Mouse (Mus musculus) right cerebral cortex, postnatal 10 days (tissue): Measurements from ENCODE around the gene Lingo4.

Experiments used
- DNase-seq, 2 experiments: peaks; one replicate each; pipeline ENCODE4 v3.0.0; 2021; ENCODE audit warnings: low spot score in 2 of 2

Lingo4 gene

DNA sequence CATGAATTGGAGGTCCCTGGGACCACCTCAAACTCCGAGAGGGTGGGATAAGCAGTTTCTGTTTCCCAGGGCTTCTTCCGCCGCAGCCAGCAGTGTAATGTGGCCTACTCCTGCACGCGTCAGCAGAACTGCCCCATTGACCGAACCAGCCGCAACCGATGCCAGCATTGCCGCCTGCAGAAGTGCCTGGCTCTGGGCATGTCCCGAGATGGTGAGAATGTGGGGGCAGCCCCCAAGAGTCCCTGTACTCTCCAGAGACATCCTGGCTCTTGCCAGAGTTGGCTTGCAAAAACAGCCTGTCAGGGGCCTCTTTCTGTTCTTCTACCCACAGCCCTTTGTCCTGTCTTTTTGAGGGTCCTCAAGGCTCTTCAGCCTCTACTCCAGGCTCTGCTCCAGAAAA, 10.9 kb upstream of the Lingo4 start:
- DNase-seq = no peak

DNA sequence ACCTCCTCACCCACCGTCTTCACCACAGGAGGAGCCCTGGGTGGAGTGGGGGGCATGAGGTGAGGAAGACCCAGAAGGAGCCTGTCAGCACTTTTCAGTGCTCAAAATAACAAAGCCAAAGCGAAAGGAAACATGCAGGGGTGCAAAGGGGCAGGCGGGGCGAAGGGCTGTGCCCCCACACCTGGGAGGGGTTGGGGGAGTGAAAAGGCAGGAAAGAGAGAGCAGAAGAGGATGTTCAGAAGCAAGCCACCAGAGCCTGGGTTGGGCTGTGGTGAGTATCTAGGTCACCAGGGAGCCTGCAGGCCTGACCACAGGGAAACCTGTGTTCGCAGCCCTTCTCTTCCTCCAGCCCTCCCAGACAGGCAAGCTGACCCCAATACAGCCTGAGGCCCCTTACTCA, 10.3 kb upstream of the Lingo4 start:
- no peak for DNase-seq

DNA sequence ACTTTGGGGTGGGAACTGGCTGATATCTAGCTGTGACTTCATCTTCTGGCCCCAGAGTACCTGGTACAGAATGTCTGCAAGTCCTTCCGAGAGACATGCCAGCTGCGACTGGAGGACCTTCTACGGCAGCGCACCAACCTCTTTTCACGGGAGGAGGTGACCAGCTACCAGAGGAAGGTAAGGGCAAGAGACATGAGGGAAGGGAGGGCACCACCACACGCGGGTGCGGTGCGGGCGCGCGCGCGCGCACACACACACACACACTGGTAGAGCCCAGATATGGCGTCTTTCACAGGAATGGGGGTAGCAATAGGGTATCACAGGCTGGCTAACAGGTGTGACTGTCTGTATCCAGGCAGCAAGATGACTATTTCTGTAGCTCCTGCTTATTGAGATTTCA, 8.9 kb upstream of the Lingo4 start:
- DNase-seq = no peak

DNA sequence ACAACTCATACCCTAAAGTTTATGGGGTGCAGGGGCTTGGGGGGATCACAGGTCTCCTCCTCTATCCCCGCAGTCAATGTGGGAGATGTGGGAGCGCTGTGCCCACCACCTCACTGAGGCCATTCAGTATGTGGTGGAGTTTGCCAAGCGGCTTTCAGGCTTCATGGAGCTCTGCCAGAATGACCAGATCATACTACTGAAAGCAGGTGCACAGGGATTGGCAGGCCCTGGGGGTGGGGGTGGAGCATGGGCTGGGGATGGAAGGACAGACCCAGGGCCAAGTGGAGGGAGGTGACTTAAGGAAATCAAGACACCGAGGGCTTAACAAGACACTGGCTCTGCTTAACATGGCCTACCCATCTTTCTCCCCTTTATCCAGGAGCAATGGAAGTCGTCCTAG, 7.3 kb upstream of the Lingo4 start:
- DNase-seq = no peak

DNA sequence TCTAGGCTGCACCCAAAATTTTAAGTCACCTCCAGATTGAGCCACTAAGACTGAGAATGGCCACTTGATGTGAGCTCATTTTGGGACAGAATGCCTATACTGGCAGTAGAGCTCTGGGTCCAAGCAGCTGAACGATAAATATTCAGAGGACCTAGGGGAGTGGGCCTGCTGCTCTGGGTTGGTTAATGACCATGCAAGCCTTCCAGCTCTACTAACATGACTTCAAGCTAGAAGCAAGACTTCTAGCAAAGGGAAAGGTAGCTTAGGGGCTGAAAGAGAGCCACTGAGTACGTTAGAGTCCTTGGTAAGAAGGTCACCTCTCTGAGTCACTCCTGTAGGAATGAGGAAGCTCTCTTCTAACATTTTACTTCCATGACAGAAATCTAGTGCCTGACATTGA, 6.2 kb upstream of the Lingo4 start:
- DNase-seq = no peak

DNA sequence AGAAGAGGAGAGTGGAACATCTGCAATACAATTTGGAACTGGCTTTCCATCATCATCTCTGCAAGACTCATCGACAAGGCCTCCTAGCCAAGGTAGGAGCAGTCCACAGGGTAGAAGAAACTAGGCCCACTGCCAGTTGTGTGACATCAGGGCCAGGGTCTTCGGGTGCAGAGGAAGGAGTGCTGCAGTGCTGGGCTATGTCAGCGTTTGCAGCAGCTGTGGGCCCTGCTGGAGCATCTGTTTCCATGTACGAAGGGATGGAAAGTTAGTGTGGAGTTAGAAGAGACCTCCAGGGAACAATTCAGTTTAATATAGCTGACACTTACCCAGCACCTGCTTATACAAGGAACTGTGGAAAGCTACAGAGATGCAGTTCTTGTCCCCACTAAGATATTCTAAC, 5.3 kb upstream of the Lingo4 start:
- no peak for DNase-seq

DNA sequence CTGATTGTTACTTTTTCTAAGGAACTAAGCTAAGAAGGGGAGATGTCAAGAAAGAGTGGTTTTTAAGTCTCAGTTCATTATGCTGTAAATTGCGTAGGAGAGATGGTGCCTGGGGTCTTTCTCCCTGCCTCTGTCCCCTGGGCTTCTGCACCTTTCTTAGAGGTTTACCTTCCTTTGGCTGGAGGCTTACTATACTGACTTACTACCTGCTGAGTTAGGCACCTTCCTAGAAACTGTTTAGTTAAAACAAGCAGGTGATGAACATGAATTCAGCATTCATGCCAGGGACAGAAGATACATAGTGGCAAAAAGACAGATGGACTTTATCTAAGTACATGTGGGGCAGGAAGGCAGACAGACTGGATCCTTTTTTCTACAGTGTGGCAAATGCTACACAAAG, 2.0 kb upstream of the Lingo4 start:
- no peak for DNase-seq

DNA sequence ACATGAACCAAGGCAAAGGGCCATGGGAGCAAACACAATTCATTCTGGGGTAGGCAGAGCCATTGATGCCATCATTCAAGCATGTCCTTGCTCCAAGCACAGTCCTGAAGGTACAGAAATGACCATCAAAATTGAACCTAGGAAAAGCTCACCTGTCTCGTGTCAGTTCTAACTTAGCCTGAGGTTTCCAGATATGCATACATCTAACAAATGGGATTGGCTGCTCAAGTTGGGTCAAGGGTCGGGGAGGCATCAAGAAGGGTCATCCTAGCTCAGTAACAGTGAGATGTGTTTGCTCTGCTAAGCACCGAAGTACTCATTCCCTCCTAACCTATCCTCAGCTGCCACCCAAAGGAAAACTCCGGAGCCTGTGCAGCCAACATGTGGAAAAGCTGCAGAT, 1.5 kb upstream of the Lingo4 start:
- no peak for DNase-seq

DNA sequence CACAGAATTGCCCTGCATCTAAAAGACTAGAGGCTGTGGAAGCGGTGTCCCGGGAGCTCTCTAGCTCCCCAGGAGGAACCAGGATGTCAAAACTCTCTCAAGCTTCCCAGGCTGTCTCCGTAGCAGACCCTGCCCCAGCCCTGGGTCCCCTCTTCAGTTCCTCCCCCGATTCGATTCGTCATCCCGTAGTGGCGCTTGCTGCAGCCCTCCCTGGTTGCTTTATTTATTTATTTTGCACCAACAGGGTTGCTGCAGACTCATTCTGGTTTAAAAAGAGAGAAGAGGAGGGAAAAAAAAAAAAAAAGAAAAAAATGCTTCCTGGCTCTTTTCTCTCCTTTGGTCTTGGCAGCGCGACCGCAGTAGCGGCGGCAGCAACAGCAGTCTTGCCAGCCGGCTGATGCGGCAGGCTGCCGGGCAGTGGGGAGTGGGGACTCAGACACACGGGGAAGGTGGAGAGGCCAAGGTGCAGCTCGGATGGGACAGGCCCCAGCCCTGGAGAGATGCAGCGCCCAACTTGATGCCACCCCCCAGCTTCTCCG, 695 bp downstream of the Lingo4 start:
- DNase-seq = peak; percentile 62 to 64

DNA sequence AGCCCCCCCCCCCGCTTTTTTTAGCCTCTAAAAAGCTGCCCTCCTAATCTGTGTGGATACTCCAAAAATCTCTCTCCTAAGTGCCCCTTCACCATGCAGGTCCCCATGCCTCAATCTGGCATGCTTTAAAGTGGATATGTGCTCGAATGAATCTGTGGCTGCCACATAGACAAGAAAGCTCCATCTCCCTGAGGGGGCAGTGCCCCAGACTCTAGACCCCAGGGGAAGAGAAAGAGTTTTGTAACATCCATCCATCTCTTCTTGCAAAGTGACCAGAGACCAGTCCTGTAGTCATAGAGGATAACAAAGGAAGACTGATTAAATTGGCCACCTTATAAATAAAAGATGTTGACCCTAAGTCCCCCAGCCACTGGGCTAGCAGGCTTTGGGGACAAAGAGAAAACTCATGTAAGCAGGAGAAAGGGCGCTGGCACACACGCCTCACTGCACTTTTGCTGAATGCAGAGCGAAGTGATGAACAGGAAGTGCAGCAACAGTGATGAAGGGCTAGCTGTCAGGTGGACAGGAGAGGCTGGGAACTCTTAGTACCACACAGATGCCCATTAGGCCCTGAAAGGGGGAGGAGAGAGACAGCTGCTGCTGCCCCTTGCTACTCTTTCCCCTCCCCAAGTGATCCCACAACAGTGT, 1.5 kb downstream of the Lingo4 start:
- DNase-seq = no peak

DNA sequence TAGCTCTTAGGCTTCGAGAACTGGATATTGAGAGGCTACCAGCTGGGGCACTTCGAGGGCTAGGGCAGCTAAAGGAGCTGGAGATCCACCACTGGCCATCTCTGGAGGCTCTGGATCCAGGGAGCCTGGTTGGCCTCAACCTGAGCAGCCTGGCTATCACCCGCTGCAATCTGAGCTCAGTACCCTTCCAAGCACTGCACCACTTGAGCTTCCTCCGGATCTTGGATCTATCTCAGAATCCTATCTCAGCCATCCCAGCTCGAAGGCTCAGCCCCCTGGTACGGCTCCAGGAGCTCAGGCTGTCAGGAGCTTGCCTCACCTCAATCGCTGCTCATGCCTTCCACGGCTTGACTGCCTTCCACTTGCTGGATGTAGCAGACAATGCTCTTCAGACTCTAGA, 4.1 kb downstream of the Lingo4 start:
- no peak for DNase-seq

DNA sequence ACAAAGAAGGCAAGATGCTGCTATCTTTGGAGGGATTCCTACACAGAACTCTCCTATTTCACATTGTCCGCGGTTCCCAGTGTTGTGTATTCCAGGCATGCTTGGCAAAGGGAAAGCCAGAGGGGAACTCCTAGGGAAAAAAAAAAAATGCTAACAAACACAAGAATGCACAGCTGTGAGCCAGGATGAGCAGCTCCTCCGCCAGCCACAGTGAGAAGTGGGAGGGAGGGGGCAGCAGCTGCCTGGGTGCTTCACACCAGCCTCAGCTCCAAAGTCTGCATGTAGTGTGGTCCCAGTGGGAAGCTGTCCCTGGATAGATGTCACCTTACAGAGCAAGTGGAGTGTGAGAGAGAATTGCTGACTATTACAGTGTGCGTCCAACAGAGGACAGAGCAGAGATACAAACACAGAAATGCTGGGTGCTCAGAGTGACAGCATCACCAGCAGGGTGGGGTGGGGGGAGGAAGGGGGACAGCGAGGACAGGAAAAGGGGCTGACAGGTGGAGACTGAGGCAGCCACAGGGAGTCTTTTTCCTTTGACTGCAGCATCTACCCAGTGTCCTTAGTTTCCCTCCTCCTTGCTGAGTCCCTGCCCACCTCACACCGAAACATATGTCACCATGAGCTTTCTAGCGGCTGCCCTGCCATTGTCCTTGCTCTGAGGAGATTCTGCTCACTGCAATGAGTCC, 6.2 kb downstream of the Lingo4 start:
- peak; percentile 58 to 69 for DNase-seq

DNA sequence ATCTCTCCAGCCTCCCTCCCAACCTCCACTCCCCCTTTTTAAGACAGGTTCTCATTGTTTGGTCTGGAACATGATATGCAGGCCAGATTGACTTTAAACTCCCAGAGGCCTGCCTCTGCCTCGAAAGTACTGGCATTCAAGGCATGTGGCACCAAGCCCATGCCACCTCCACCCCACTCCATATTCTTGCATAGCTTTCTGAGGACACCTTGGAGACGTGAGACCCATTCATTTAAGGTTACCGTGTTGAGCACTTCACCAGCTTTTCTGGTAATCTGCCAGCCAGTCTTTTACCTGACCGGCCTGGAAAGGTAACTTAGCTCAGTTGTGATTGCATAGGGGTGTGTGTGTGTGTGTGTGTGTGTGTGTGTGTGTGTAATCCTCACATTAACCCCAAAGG, 7.2 kb downstream of the Lingo4 start:
- no peak for DNase-seq

DNA sequence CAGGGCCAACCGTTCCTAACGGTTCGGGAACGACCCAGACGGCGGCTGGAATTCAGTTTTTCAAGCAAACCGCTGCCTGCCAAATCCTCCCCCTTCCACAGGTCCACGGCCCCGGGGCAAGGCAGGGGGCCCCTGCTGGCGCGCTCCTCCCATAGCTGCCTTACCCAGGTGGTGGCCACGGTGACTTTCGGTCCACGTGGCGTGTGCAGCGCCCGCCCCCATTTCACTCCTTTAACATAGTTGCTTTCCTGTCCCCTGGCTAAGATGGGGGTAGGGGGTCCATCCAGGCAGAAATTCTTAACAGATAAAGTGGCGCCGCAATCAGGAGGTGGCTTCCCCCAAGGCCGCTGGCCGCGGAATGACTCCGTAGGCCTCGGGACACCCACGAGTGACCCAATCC, 14.2 kb downstream of the Lingo4 start:
- no peak for DNase-seq

DNA sequence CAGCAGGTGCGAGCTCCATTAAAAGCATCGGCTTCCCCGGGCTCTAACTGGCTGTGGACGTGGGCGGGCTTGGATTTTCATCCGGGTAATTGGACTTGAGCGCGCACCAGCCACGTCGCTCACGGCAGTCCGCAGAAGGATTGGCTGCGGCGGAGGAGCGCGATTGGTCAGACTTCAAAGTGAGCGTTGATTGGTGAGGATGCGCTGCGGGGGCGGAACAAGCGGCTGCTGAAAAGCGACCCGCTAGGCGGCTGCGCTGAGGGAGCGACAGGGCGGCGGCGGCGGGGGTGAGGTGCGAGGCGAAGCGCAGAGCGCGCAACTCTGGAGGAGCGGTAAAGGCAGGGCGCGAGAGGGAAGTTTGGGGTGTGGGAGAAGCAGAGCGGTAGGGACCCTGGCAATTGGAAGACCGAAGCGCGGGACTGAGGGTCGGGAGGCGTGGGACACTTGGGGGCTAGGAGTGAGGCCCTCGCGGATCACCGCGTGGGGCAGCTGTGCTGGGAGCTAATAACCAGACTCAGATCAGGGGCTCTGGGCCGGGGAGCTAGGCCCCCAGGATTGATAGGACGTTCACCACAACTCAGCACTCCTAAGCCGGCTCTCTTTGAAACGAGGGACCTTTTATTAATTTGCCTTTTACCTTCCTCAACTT, 14.8 kb downstream of the Lingo4 start, which contains the start of gene Tdrkh:
Gene Tdrkh, plus strand, starts transcription at position 243 of the 649 bp plus-strand sequence.
- peak; percentile 100 for DNase-seq

DNA sequence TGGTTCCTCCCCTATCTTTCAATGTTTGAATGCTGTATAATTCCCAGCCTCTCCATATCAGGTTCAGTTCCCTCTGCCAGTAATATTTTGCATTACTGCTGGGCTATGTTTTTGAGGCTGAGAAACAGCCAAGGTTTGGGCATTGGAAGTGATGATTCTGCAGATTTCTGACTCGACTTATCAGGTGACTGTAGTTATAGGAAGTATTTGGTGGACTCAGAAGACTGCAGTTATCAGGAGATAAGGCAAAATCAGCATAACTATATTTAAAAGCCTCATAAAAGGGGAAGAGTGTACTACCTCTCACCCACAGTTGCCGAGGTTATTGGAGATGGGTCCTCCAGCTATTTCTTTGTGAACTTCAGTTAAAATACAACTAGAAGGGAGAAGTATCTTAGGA, 32.7 kb downstream of the Lingo4 start:
- no peak for DNase-seq

DNA sequence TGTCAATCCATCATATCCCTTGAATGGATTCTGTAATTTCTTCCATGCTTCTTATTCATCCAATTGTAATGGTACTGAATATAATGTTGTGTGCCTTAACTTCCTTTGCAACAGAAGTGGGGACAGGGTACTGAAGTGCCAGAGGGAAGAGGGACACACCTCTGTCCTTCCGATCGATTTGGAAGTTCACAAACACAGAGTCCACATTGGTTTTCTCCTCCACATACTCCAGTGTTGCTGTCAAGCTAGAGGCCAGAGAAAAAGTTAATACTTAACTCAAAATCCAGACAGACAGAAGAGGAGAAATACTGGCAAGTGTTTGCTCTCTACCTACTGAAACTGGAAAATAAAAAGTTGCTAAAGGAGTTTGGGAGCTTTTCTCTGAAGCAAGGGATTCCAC, 36.0 kb downstream of the Lingo4 start:
- DNase-seq = no peak

DNA sequence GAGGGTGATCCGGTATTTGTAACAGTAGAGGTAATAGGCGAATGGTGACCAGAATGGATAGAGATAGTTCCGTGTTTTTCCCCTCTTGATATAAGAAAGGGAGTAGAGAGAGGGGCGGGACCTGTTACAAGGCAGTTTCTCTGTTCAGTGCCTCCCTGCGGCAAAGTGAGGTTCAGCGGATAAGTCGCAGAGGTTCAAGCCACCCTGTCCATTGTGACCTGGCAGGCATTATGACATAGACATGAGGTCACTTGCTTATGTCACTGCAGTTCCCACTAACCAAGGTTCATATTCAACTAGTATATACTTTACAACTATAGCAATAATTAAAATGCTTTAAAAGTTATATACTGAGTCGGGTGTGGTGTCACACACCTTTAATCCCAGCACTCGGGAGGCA, 38.1 kb downstream of the Lingo4 start:
- no peak for DNase-seq

DNA sequence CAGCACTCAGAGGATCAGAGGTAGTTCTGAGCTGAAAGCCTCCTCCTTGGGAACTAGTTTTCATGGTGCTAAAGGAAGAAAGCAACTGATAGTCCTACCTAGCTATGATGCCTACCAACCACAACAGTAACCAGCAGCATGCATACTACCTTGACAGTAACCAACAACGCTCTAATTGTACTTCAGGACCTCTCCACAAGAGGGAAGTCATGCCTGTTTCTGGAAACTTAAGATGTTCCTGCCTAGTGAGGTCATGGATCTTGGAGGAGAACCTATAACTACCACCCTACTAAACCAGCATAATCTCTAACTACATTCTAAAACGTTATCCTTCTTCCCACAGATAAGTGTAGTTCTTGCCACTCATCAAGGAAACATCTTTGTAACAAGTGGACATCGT, 42.9 kb downstream of the Lingo4 start:
- no peak for DNase-seq

DNA sequence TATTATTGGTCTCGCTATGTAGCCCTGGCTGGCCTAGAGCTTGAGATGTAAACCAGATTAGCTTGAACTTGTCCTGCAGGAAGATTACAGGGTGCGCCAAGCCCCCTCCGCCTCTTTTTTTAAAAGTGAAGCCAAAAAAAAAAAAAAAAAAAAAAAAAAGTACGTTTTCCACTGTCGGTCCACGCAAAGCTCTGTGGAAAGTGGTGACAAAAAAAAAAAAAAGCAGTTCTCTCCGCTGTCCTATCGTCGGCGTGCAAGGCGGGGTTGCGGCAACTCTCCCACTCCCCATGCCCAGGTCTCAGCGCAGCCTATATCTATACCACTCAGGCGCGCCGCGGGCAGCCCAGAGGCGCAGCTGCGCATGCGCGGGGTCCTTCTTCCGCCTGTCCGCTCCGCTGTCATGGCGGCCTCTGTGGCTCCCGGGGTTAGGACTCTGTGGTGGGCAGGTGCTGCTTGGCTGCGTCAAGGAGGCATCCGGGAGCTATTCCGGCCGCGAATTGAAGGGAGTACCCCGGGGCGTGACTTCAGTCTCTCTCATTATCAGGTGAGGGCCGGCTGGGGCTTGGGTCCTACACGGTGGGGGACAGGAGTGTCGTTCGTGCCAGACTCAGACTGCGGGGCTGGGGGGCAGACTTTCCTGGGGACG, 44.8 kb downstream of the Lingo4 start, which contains the start of gene Mrpl9:
Gene Mrpl9, plus strand, starts transcription at position 368 of the 646 bp plus-strand sequence.
- peak; percentile 96 to 97 for DNase-seq

DNA sequence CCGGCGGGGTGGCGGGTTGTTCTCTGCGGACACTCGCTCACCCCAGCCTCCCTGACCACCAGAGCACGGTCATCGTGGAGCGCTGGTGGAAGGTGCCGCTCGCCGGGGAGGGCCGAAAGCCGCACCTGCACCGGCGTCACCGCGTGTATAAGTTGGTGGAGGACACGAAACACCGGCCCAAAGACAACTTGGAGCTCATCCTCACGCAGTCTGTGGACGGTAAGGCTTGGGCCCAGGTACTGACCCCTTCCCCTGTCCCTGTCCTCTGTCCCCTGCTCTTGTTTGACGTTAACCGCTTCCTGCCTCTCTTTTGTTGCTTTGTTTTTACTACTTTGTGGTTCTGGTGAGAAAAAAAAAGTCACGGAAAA, 45.3 kb downstream of the Lingo4 start, which contains the start of gene Oaz3:
Gene Oaz3, minus strand, starts transcription at position 319 of the 368 bp plus-strand sequence.
- DNase-seq = no peak

DNA sequence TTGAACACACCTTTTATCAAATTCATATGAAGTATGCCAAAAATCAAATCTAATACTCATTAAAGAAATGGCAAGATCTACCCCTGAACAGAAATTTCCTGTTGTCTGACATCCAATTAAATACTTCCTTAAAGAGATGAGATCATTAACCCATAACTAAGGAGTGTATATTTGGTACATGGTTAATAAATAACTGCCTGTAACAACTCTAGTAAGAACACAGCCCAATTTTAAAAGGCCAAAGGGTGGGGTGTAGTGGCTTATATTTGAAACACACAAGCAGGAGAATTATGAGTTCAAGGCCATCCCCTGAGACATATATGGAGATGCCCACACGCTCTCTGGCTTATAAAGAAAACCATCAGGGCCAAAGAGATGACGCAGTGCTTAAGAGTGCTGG, 51.1 kb downstream of the Lingo4 start:
- no peak for DNase-seq
